Mouse (Mus musculus): Measurements from ENCODE around the gene Astn2.

The Astn2 gene

DNA sequence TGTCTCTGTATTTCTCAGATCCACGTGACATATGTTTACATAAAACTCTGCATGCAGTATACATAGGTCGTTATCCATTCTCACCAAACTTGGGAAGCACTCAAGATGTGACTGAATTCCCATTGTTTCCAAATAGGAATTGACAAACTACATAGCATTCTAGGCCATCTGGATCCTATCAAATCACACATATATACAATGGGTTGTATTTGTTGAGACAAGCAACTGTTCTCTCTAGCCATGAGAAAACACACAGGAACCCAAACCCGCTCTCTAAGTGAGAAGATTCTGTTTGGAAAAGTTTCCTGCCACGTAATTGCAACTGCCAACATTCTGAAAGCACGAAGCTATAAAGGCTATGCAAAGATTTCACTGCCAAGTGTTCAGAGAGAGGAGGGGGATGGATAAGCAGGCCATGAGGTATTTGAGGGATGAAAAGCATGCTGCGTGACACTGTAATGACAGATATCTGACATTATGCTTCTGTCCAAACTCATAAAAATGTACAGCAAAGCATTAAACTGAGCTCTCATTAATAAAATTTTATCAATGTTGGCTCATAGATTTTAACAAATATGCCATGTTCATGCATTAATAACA, 732.7 kb downstream of the Astn2 start:
- no peak for DNase-seq

GRCm38 (mm10) chr4:65667030-65667610, 737.3 kb downstream of the Astn2 start:
- DNase-seq = no peak

DNA sequence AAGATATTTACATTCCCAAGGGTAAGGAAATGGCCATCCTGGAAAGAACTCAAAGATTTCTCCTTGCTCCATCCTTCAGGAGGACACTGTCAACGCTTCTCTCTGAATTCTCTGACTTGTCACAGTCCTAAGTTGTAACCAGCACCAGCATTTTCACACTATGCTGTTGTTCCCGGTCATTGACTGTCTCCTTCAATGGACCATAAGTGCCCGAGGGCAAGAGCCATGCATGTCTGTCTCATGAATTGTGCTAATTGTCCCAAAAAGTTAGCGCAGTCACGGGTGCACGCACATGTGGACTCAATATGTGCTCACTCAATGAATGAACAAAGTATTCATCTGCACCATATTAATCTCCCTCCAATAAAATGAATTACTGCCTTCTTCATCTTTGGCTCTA, 741.2 kb downstream of the Astn2 start:
- peak; percentile 47 for DNase-seq

GRCm38 (mm10) chr4:65654723-65655122, 749.7 kb downstream of the Astn2 start:
- DNase-seq = peak; percentile 77

DNA sequence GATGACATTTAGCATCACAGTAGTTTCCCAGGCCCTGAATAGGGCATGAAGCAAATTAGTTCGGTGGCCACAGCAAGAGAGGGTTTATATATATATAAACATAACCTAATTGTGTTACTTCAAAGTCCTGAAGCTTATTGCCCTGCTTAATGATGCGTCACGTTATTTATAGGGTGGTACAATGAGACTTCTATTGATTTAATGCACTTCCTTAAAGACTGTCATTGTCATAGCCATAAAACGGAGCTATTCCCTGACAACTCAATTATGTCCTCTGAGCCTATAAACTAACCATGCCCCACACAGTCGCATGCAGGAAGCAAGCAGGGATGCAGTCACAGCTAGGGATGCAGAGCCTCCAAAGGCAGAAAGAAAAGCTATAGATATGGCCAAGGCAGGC, 761.8 kb downstream of the Astn2 start:
- peak; percentile 5 for DNase-seq

DNA sequence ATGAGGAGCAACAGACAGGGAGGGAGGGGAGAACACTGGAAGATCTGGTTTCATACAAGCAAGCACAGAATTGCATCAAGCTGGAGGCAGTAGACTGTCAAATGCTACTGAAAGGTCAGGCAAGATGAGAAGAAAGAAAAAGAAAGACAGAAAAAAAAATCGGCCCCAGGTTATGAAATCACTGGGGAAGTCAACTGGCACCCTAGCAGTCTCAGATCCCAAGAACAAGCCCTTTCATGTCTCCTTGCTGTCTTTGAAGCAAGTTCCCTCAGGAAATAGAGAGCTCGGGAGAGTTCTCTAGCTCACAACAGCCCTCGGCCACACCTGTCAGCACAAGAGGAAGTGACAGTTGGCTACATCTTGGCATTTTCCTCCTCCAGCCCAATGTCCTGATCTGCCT, 766.2 kb downstream of the Astn2 start:
- peak; percentile 65 for DNase-seq

- no peak for DNase-seq
Measured at GRCm38 (mm10) chr4:65620125-65620524, 784.3 kb downstream of the Astn2 start.

GRCm38 (mm10) chr4:65613135-65613534, 791.3 kb downstream of the Astn2 start:
- DNase-seq = no peak

DNA sequence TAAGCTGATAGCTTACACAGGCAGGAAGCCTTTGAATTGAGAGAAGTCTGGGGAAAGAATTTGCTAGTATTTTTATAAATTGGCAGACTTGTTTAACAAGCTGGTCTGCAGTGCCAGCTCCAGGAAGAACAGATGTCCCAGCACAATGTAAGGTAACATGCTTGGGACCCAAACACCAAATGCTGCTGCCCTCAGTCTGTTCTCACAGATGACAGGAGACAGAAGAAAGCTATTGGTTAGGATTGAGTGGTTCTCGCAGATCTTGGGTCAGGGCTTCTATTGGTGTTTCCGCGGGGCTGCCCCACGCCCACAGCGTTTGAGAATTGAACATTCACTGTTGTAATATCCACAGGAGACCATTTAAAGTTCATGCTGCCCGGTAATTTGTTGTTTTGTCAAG, 793.5 kb downstream of the Astn2 start:
- no peak for DNase-seq

GRCm38 (mm10) chr4:65610329-65610728, 794.1 kb downstream of the Astn2 start:
- DNase-seq = no peak

DNA sequence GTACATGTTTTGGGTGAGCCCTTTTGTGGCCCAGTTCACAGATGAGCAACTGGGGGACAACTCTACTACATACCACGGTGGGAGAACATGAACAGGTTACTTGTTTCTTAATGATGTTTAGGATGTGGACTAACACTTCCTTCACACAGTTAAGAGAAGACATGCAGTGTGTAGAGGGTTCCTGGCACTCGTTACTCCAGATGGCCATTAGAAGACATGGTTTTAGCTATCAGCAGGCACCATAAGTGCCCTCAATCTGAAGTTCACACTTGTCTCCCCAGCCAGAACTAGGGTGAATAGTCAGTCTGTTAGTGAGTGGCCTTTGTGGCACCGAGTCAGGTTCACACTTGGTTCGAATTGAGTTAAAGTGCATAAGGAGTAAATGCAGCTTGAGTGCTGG, 796.3 kb downstream of the Astn2 start:
- DNase-seq = no peak

GRCm38 (mm10) chr4:65607184-65607631, 797.2 kb downstream of the Astn2 start:
- no peak for DNase-seq

DNA sequence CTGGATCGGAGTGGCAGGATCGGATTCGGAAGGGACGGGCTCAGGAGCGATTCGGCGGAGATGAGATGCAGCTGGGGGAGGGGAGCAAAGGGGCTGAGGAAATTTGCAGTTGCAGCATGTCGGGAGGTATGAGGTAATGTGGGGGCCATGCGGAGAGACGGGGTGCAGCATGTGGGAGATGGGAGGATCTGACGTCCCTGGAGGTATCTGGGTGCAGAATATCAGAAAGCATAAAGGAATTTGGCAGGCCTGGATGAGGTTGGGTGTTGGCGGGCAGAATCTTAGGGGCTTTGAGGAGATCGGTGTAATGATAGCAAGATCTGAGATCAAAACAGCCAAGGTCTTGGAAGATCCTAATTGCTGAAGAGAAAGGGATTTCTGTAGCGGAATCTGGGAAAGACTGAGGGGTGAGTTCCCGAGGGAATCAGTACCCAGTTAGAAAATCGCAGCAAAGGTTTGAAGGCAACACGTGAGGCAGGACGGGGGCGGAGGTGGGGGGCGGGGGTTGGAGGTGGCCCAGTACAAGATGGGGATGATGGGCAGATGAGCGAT, 799.2 kb downstream of the Astn2 start:
- no peak for DNase-seq

GRCm38 (mm10) chr4:65604504-65605150, 799.8 kb downstream of the Astn2 start, which contains the start of gene Trim32:
Gene Trim32, plus strand, starts transcription at chr4:65604986.
- DNase-seq = peak; percentile 98

- no peak for DNase-seq
Measured at GRCm38 (mm10) chr4:65594601-65595369, 809.6 kb downstream of the Astn2 start.

DNA sequence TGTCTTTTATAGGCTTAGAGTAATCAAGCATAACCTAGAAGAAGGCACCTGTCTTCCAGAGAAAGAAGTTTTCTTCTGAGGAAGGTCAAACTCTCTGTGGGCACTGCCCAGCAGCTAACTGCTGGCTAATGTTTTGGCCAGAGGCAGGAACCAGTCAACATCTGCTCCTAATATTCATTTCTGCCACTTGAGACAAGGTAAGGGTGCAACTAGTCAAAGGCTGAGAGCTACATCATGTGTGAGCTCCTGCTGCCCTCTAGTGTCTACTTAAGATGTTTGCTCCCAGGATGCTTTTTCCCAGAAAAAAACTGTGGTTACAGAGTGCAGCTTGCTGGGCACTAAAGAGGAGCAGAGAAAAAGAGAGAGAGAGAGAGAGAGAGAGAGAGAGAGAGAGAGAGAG, 814.6 kb downstream of the Astn2 start:
- peak; percentile 77 for DNase-seq

GRCm38 (mm10) chr4:65586947-65587346, 817.5 kb downstream of the Astn2 start:
- no peak for DNase-seq

DNA sequence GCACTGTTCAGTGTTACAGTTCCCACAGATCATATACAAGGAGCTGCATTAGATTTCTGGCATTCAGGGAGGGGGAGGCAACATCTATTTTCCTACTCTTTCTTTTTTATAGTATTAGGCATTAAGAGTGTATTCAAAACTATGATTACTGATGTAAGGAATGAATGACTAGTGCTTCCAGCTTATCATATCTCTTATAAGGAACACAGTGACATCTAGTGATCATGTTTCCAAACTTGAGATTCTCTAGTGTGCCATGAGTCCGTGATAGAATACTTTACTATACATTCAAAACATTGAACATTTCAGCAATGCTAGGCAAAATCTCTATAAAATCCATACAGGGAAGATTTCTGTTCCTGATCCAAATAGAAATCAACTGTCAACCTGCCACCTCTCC, 824.2 kb downstream of the Astn2 start:
- DNase-seq = no peak

DNA sequence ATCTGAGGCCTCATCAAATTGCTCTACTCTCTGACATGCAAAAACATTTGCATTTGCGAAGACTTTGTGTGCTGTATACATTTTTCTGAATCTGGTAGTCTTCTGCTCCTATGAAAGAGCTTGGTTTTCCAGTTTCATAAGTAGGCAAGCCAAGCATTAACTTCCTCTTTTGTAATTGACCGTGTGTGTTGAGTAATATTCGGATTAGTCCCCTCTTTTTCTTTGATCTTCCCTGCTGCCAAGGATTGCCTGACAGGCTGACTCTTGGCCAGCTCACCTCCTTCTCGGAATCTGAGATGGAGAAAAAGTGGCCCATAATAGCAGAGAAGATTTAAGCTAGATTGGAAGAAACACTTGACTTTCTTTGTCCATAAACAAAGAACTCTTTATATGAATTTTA, 838.9 kb downstream of the Astn2 start:
- no peak for DNase-seq

DNA sequence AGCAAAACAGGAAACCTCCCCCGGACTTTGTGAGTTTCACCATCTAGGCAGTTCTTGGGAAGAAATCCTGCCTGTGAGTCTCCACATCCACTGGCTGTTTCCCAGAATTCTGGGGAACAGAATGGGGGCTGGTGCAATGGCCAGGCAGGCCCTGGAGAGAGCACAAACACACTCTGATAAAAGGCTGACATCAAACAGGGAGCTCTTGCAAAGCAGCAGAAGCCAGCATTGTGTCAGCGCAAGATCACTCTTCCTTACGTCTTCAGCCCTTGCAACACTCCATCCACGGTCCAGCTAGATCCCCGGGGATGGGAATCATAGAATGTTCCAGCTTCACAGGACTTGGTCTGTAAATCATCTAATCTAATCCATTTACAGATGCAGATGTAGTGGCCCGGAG, 855.9 kb downstream of the Astn2 start:
- DNase-seq = no peak

DNA sequence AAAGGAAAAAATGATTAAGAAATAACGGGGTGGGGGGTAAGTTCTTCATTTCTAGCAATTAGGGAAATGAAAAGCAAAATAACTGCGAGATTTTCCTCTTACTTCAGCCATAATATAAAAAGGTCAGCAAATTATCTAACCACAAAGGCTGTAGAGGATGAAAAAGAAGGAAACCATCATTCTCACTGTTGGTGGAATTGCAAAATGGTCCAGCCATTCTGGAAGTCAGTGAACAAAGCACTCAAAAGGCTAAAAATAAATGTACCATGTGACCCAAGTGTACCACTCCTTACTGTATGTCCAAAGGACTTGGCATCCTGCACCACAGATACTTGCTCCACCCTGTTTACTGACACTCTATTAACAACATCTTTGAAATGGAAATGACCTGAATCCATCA, 858.8 kb downstream of the Astn2 start:
- DNase-seq = no peak

- DNase-seq = no peak
Measured at GRCm38 (mm10) chr4:65532071-65532736, 872.2 kb downstream of the Astn2 start.

GRCm38 (mm10) chr4:65531621-65532020, 872.8 kb downstream of the Astn2 start:
- no peak for DNase-seq
